Mouse (Mus musculus) liver, embryonic 11.5 days (tissue): ENCODE measurements around the gene Efemp2. TPM values are rescaled to one million over a fixed set of nuclear protein-coding genes. Genes with fewer than 3 reads are reported as not detected.
"Not testable (repeated sequence)": the region's sequence is repeated elsewhere in the genome, so short reads cannot be mapped to it uniquely, and the experiment has no call there.

Experiments
- ATAC-seq: fragments of 200-750 bp; cut with Nextera tagmentation; replicated peaks from 2 replicates; pipeline ENCODE4 v1.8.0; 2017; ENCODE audit warnings: moderate number of reproducible peaks, mild to moderate bottlenecking, moderate TSS enrichment, moderate library complexity; ENCODE audit not compliant: low FRiP score
- DNase-seq: peaks from one replicate; pipeline ENCODE4 v3.0.0-alpha.2; 2017; ENCODE audit warnings: low spot score
- H3K27ac ChIP-seq: fragments of 300-500 bp; sonication (generic); 2 replicates; pipeline ENCODE4 v1.5.1; 2014; ENCODE audit warnings: mild to moderate bottlenecking, low read depth, low read length, control low read depth
- H3K27me3 ChIP-seq: fragments of 300-500 bp; sonication (generic); replicated peaks from 2 replicates; pipeline ENCODE4 v1.6.1; 2014; ENCODE audit warnings: low read length, mixed read lengths; ENCODE audit not compliant: control insufficient read depth, insufficient read depth
- H3K36me3 ChIP-seq: fragments of 300-500 bp; sonication (generic); 2 replicates; pipeline ENCODE4 v1.6.1; 2014; ENCODE audit warnings: mild to moderate bottlenecking, low read length, moderate library complexity, mixed read lengths; ENCODE audit not compliant: control insufficient read depth, insufficient read depth
- H3K4me1 ChIP-seq: fragments of 300-500 bp; sonication (generic); replicated peaks from 2 replicates; pipeline ENCODE4 v1.6.1; 2014; ENCODE audit warnings: low read length, mixed read lengths; ENCODE audit not compliant: control insufficient read depth, insufficient read depth
- H3K4me2 ChIP-seq: fragments of 300-500 bp; sonication (generic); 2 replicates; pipeline ENCODE4 v1.6.1; 2014; ENCODE audit warnings: mild to moderate bottlenecking, control low read depth, moderate library complexity
- H3K4me3 ChIP-seq: fragments of 300-500 bp; sonication (generic); 2 replicates; pipeline ENCODE4 v1.5.1; 2014; ENCODE audit warnings: low read depth, low read length, control low read depth
- H3K9ac ChIP-seq: fragments of 300-500 bp; sonication (generic); 2 replicates; pipeline ENCODE4 v1.6.1; 2014; ENCODE audit warnings: low read depth, low read length, control low read depth
- H3K9me3 ChIP-seq: fragments of 300-500 bp; sonication (generic); 2 replicates; pipeline ENCODE4 v1.6.1; 2016; ENCODE audit warnings: low read length, inconsistent platforms, mixed read lengths; ENCODE audit not compliant: control insufficient read depth
- WGBS: fragments of 180-500 bp; shearing (Covaris S2); extraction: QIAGEN DNeasy Blood & Tissue Kit; methylation state at CpG from one replicate; pipeline ENCODE4 v1.1.7; 2014; 5-methylcytosine and 5-hydroxymethylcytosine counted together
- polyA plus RNA-seq: library from polyadenylated mRNA; unstranded; fragments of >200 nt; fragmentation: Nextera tagmentation; extraction: Ambion mirVana; gene quantifications from 2 replicates; pipeline ENCODE4 v1.2.1, GENCODE M21; 2014

Efemp2 gene
- polyA plus RNA-seq, 1 experiment from 2014 or later, result 55.3 TPM

GRCm38 (mm10) chr19:5486771-5487170 is 13.0 kb downstream of the Efemp2 start:
- Histone ChIP-seq H3K9ac (0 out of 2 replicates have a peak overlapping the region, but pooled peaks have one; percentile 15), H3K4me1 (peaks cover 15% of the 10 kb centered on the region), H3K4me3 (no peak overlapping the region), H3K27me3 (no peaks in the 10 kb centered on the region), H3K9me3 (no peaks in the 10 kb centered on the region), H3K27ac (no peak overlapping the region), H3K36me3 (peaks cover 21% of the 10 kb centered on the region), H3K4me2 (peak overlapping the region; percentile 99)
- WGBS, result 91% methylated on average over 4 of the region's 4 CpGs
- no peak for DNase-seq
- no peak for ATAC-seq

DNA sequence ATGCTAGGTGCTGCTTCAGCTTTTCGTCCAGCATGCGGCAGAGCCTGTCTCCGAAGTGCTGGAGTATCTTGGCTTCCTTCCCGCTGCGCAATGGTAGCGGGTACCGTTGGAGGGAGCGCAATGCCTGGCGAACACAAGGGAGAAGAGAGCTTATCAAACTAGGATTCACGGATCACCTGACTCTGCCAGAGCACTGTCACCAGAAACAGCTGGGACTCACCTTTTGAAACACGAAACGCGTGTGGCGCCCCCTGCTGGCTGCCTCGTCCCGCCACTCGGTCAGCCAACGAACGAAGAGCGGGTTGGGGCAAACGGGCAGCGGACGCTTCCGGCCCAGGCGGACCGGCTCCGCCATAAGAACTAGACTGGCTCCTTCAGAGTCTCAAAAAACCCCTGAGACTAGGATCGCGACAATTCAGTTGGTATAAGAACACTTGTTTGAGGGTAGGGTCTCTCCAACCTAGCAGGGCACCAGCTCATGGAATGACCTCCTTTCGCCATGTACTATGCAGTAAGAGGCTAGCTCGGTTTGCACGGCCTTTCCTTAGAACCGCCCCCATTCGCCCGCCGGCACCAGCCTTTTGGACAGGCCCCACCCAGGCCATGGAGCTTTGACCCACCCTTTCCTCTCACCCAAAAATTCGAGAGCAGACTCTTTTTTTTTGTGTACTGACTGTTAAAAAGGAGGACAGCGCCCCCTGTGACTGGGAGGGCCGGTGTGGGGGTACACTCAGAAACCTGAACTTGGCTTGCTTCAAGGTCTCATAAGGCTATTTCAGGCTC is 14.2 kb downstream of the Efemp2 start, which contains the start of gene Mus81:
TSS of gene Mus81 (minus strand) at position 635 of the 783 bp plus-strand sequence.
- H3K27ac ChIP-seq, result peak within 1 kb of the TSS; percentile 100
- peak within 1 kb of the TSS; percentile 62 for H3K4me3 ChIP-seq
- ATAC-seq, result peak; percentile 75
- no peaks in the 10 kb centered on the region for H3K27me3 ChIP-seq
- peak within 1 kb of the TSS; percentile 99 for H3K4me2 ChIP-seq
- H3K9ac ChIP-seq, result peak within 1 kb of the TSS; percentile 74
- peak; percentile 97 for DNase-seq
- peaks cover 25% of the 10 kb centered on the region for H3K4me1 ChIP-seq
- under 1% methylated on average over 39 of the region's 39 CpGs for WGBS
- H3K9me3 ChIP-seq, result no peaks in the 10 kb centered on the region
- peaks cover 27% of the 10 kb centered on the region for H3K36me3 ChIP-seq

GRCm38 (mm10) chr19:5488878-5489571 is 15.3 kb downstream of the Efemp2 start:
- H3K27me3 ChIP-seq, result no peaks in the 10 kb centered on the region
- WGBS, result under 1% methylated on average over 26 of the region's 26 CpGs
- H3K36me3 ChIP-seq, result peaks cover 33% of the 10 kb centered on the region
- H3K9me3 ChIP-seq, result no peaks in the 10 kb centered on the region
- DNase-seq, result peak; percentile 96
- H3K4me1 ChIP-seq, result peaks cover 25% of the 10 kb centered on the region
- H3K4me3 ChIP-seq, result peak overlapping the region; percentile 62
- H3K27ac ChIP-seq, result peak overlapping the region; percentile 100
- peak; percentile 80 for ATAC-seq
- peak overlapping the region; percentile 74 for H3K9ac ChIP-seq
- peak overlapping the region; percentile 99 for H3K4me2 ChIP-seq

GRCm38 (mm10) chr19:5489721-5490120 is 16.0 kb downstream of the Efemp2 start:
- H3K4me1 ChIP-seq, result peaks cover 25% of the 10 kb centered on the region
- not testable (repeated sequence) for ATAC-seq, DNase-seq, H3K27me3 ChIP-seq, H3K9me3 ChIP-seq
- H3K36me3 ChIP-seq, result peaks cover 35% of the 10 kb centered on the region
- peak overlapping the region; percentile 99 for H3K4me2 ChIP-seq
- 40% methylated on average over 10 of the region's 10 CpGs for WGBS
- H3K27ac ChIP-seq, result peak overlapping the region; percentile 100
- H3K9ac ChIP-seq, result peak overlapping the region; percentile 8; the same call in 1 of the 2 replicates
- peak overlapping the region; percentile 97 for H3K4me3 ChIP-seq

- H3K9me3 ChIP-seq, result no peaks in the 10 kb centered on the region
- peak; percentile 62 for ATAC-seq
- peaks cover 25% of the 10 kb centered on the region for H3K4me1 ChIP-seq
- peaks cover 38% of the 10 kb centered on the region for H3K36me3 ChIP-seq
- H3K4me2 ChIP-seq, result peak within 1 kb of the TSS; percentile 99
- no peaks in the 10 kb centered on the region for H3K27me3 ChIP-seq
- peak; percentile 94 for DNase-seq
- WGBS, result under 1% methylated on average over 61 of the region's 62 CpGs
- H3K27ac ChIP-seq, result peak within 1 kb of the TSS; percentile 100
- H3K9ac ChIP-seq, result peak within 1 kb of the TSS; percentile 98
- H3K4me3 ChIP-seq, result peak within 1 kb of the TSS; percentile 97
These were observed 16.7 kb downstream of the Efemp2 start, which contains the start of gene Cfl1 for GRCm38 (mm10) chr19:5490313-5490897. TSS of gene Cfl1 (plus strand) at chr19:5490455.

DNA sequence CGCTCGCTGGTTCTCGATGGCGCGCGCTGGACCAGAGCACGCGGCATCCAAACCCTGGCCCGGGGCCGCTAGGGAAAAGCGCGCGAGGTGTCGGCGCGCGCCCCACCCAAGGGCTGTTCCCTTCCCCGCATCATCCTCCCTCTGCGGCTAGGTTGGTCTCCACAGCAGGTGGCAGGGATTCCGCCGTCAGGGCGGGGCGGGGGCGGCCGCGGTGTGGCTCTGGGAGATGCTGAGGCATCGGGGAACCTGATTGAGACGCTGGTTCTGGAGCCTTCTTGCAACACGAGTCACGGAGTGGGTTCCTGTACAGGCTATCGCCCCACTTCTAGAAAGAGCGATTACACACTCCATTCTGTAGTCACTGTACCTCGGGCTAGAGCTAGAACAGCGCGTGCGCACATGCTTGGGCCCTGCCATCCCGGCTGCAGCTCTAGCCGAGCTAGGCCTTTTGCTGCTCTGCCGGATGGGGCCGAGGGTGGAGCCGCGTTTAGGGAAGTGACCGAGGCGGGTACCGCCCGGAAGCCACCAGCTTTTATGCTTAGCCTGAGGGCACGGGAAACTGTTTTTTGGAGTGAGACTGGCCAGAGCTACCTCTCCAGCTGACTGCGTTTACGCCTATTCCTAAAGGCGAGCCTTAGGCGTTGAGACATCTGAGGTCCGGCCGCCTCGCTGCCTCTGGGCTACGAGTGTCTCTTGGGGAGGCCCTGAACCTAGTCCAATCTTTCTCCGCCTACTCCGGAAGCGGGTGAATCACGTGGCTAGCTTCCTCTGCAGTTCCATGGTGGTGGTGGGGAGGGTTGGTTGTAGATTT is 17.3 kb downstream of the Efemp2 start:
- under 1% methylated on average over 59 of the region's 59 CpGs for WGBS
- peak overlapping the region; percentile 99 for H3K4me2 ChIP-seq
- no peaks in the 10 kb centered on the region for H3K9me3 ChIP-seq
- peak overlapping the region; percentile 98 for H3K9ac ChIP-seq
- peak overlapping the region; percentile 100 for H3K27ac ChIP-seq
- ATAC-seq, result peak; percentile 42
- peak; percentile 85 for DNase-seq
- H3K27me3 ChIP-seq, result no peaks in the 10 kb centered on the region
- H3K4me1 ChIP-seq, result peaks cover 25% of the 10 kb centered on the region
- H3K36me3 ChIP-seq, result peaks cover 39% of the 10 kb centered on the region
- peak overlapping the region; percentile 97 for H3K4me3 ChIP-seq

GRCm38 (mm10) chr19:5492641-5493040 is 18.9 kb downstream of the Efemp2 start:
- WGBS, result 83% methylated on average over 4 of the region's 4 CpGs
- ATAC-seq (no peak), DNase-seq (no peak)
- H3K27ac ChIP-seq, result no peak overlapping the region
- no peak overlapping the region for H3K9ac ChIP-seq
- no peak overlapping the region for H3K4me3 ChIP-seq
- H3K4me2 ChIP-seq, result no peak overlapping the region
- H3K36me3 ChIP-seq, result peaks cover 50% of the 10 kb centered on the region
- H3K27me3 ChIP-seq, result no peaks in the 10 kb centered on the region
- peaks cover 19% of the 10 kb centered on the region for H3K4me1 ChIP-seq
- H3K9me3 ChIP-seq, result no peaks in the 10 kb centered on the region

GRCm38 (mm10) chr19:5493301-5493721 is 19.6 kb downstream of the Efemp2 start:
- H3K9ac ChIP-seq, H3K4me2 ChIP-seq, DNase-seq, ATAC-seq, H3K27ac ChIP-seq, H3K27me3 ChIP-seq, H3K9me3 ChIP-seq: not testable (repeated sequence)
- Histone ChIP-seq H3K4me3 (peak overlapping the region; percentile 15; the same call in 1 of the 2 replicates), H3K4me1 (peaks cover 19% of the 10 kb centered on the region), H3K36me3 (peaks cover 52% of the 10 kb centered on the region)
- 84% methylated on average over 9 of the region's 9 CpGs for WGBS
